Mouse (Mus musculus): ENCODE results near the gene Nr1i2.
"Not testable (repeated sequence)": the region's sequence is repeated elsewhere in the genome, so short reads cannot be mapped to it uniquely, and the experiment has no call there.

Gene Nr1i2

DNA sequence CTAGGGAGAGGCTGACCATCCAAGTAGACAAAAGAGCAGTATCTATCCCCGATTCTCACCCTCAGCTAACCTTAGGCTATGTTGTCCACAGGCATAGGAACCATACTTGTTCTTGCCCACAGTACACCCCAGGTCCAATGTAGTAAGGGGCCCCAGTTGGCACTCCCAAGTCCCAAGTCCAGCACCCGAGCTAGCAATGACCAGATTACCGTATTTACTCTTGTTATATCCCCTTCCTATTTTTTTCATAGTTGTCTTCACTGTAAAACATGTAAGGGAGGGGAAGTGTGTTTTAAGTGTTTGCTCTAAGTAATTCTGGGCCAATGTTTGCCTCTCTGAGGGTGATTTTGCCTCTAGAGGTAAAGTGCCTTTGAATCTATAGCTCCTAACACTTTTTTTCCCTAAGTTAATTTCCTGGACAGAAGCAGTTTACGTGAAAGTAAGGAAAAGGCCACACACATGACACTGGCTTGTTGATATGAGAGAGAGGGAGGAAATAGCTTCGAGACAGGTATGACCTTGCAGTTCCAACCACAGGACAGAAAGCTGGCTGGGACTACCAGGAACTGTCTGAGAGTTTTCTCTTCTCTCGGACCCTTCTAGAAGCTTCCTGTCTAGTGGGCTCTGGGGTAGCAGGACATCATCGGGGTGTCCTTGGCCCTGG lies at the start of gene Nr1i2:
TSS of gene Nr1i2 (minus strand) at position 140 of the 664 bp plus-strand sequence.
- peak; percentile 57 for DNase-seq

DNA sequence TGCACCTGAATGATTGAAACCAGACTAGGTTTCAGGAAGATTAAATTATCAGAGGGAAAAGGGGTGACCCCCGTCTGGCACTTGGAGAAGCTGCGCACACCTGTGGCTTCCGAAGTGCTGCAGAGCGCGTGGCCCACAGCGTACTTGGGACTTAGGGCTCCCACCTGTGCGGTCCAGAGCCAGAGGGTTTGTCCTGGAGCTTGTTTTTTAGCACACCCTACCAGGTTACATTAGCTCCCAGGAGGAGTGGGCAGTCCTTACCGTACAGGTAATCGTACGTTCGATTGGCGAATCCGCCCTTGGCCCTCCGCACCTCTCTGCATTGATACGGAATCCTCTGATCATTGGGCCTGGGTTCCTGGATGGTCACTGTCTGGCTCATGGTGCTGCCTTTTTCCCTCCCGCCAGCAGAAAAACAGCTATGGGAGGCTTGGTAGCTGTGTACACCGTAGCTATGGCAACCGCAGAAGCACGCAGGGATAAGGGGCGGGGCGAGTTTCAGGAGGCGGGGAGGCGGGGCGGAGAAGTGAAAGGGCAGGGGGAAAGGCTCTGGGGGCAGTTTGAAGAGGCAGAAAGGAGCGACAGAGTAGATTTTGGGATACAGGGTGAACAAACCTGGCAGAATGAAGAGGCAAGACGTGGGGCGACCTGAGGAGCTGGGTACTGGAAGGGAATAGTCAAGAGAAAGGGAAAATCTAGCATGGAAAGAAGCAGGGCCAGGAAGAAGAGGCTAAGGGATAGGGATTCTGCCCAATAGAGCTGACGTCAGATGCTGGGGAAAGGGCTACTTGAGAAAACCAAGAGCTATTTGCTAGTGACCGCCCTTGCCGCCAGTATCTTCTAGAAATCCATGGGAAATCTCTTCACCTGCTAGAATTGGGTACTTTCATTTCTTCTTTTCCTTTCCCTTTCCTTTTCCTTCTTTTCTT lies 47.0 kb upstream of the Nr1i2 start, which contains the start of gene Maats1:
TSS of gene Maats1 (minus strand) at position 748 of the 929 bp plus-strand sequence.
- peak; percentile 86 for DNase-seq

DNA sequence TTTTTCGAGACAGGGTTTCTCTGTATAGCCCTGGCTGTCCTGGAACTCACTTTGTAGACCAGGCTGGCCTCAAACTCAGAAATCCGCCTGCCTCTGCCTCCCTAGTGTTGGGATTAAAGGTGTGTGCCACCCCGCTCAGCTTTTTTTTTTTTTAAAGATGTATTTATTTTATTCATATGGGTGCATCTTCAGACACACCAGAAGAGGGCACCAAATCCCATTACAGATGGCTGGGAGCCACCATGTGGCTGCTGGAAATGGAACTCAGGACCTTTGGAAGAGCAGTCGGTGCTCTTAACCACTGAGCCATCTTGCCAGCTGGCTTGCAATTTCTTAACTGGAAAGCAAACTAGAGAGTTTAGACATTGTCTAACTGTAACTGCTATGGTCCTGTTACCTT lies 43.5 kb upstream of the Nr1i2 start:
- not testable (repeated sequence) for DNase-seq

DNA sequence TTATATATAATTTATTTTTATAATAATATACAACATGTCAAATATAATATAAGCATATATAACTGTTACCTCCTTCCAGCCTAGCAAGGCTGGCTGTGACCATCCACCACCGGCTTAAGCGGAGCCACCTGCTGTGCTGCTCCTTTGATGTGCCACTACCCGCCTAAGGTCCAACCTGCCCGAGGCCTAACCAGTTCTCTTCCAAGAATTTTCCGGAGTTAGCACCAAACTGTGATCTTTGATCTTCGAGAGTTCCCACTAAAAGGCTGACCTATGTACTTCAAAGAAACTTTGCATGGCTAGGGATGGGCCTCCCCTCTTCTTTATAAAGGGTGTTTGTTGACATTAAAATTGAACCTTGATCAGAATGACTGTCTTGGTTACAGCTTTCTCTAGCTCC lies 39.8 kb upstream of the Nr1i2 start:
- DNase-seq, result peak; percentile 62

DNA sequence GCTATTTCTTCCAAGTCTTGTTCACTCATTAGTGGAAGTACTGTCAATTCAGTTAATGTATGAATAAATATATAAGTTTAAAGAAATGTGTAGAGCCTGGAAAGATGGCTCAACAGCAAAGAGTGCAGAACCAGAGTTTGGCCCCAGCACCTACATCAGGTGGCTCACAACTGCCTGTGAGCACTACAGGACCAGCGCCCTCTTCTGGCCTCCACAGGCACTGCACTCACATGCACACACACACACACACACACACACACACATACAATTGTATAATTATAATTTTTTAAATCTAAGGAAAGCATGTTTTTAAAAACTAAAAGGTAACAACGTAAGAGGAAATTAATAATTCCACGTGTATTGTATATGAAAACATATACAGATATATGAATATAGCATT lies 34.7 kb upstream of the Nr1i2 start:
- no peak for DNase-seq

DNA sequence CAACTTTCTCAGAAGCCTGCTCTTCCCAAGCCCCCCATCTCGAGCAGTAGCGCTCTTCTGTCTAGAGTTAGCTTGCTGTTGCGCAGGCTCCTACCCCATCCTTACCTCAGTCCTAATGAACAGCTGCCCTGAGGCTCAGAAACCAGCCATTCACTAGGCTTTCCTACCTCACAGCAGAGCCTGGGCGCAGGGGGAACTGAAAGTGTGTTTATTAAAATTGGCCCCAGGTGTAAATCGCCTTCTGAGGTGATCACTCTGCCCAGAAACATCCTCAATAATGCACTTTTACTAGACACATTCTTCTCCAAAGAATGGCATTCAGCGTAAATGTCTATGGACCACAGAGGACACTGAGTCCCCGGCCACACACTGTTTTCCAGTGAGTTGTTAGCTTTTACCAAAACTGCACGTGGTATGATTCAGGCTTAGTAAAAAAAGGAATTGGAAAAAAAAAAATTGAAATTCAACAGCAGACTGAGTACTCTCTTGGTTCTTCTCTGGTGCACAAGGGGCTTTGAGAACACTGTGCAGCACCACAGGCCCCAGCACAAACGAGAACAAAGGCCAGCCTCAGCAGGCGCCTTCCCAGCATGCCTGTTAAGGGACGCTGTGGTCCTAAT lies 32.3 kb upstream of the Nr1i2 start:
- no peak for DNase-seq

DNA sequence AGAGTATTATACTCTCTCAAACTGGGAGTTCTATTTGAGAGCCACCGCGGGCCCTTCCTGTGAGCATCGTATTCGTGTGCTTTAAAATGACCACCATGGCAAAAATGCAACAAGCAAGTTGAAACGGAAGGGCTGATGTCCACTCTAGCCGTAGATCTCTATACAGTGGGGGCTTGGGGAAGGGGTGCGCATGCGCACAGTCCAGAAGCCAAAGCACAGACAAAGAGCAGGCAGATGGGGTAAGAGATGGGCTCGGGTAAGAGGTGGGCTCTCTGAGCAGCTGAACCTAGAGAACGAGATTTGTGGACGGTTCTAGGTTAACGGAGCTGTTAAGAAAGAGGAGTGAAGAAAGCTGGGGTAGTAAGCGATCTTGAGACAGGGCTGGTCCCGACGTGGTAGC lies 29.7 kb upstream of the Nr1i2 start:
- no peak for DNase-seq

DNA sequence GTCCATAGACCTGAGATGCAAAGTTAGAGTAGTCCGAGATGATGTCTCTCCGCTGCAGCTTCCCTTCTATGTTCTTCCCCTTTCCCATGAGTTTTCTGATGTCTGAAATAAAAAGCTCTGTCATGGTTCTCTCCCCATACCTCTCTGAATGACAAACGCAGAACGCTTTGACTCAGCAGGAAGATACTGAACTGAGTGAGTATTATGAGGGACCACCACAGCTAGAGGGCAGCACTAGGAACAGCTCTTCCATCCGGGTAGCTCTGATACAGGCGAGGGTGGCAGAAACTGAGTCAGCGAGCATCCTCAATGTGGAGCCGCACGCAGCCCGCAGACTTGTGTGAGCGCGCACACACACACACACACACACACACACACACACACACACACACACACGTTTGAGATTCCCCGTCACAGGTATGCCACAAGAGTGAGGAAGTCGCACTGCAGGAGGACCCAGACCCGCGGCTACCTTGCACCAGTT lies 26.9 kb upstream of the Nr1i2 start:
- DNase-seq, result peak; percentile 44

DNA sequence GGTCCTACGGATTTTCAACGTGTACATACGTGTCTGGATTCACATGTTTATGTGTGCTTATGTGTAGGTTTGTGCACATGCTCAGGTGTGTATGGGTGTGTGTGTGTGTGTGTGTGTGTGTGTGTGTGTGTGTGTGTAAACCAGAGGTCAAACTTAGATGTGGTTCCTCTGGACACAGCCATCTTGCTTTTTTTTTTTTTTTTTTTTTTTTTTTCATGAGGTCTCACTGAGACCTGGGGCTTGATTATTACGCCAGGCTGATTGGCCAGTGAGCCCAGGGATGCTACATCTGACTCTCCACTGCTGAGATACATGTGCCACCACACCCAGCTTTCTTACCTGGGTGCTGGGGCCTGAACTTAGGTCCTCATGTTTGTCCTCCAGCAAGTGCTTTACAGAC lies 24.5 kb upstream of the Nr1i2 start:
- DNase-seq, result no peak

DNA sequence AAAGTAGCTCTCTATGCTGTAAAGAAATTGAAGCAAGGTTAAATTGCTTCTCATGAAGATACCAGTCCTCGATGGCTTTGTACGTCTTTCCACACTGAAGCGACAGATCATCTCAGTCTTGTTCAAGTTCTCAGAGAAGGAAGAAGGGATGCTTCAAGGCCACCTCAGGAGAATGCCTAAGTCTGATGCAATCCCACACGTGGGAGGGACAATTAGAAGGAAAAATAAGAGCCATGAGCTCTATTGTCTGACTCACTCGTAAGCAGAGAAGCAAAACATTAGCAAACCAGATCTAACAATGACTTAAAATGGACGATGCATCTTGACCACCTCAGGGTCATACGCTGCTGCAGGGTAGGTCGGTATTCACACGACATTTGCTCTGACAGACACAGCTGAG lies 23.9 kb upstream of the Nr1i2 start:
- DNase-seq, result no peak

DNA sequence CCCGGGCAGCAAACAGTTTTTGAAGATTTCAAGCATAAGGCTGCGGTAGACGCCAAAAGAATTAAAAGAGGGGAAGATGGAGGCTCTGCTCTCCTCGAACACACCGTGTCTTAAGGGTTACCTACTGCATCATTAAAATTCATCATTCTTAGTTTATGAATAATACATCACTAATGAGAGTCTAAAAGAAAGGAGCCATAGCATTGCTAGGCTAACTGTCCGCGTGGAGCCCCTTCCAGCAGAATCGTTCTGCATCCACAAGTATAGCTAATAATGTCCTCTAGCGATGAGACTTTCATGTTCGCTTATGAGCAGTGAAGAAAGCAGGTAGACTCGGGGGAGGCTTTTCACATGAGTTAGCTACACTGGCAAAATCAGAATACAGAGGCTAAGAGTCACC lies 13.6 kb upstream of the Nr1i2 start:
- DNase-seq, result no peak

DNA sequence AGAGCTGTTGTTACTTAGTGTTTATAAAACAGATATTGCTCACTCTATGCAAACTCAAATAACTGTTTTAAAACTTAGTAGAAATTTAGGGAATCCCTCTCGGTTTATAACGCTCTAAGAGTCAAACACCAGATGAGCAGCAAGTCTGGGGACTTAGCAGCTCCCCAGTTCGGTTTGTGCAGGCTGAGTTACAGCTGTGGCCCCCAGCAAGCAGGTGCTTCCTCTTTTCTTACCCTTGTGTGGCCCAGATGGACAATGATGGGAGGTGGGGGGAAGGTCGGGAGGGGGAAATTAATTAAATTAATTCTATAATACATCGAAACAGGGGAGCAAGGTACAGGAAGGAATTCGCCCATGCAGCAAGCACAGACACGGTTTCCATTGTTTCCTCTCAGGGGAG lies 13.0 kb upstream of the Nr1i2 start:
- DNase-seq, result no peak

DNA sequence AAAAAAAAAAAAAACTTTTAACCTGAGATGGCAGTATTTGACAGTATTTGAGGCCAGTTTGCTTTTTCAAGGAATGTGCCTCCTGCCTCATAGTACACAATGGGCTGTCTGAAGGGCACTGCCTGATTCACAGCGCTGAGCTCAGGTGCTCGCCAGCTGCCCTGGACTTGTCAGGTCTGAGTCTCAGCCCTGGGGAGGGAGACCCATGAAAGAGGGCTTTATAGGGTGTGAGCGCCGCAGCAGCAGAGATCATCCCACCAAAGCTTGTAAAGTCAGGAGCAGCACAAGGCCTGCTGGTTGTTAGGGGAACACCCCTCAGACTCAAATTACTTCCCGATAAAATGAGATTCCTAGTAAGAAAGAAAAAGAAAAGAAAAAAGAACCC lies 12.6 kb upstream of the Nr1i2 start:
- DNase-seq, result no peak

DNA sequence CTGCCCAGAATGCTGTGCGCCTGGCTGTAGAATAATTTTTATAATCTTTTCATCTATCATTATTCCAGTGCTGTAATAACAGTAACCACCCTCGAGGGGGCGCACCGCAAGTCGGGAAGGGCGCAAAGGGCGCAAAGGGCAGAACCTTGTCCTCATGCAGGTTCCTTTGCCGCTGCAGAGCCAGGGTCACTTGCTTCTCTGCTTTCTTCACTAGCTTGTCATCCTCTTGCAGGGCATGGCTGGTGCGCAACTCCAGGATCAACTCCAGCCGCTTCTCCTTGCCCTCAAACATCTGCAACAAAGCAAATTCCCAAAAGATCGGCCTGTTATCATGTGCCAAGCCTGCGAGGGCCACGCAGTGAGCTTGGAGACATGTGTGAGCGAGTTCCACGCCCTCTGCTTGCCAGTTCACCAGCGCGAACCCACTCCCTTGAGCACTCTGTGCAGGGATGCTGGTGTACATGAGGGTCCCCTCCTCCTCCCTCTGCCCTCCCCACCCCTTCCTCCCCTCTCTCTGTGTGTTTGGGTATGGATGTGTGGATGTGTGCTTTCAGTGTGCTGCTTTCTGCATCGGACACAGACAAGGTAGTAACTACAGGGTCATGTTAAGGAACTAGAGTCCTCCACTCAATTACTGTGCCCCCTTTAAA lies 12.1 kb upstream of the Nr1i2 start:
- DNase-seq, result no peak

DNA sequence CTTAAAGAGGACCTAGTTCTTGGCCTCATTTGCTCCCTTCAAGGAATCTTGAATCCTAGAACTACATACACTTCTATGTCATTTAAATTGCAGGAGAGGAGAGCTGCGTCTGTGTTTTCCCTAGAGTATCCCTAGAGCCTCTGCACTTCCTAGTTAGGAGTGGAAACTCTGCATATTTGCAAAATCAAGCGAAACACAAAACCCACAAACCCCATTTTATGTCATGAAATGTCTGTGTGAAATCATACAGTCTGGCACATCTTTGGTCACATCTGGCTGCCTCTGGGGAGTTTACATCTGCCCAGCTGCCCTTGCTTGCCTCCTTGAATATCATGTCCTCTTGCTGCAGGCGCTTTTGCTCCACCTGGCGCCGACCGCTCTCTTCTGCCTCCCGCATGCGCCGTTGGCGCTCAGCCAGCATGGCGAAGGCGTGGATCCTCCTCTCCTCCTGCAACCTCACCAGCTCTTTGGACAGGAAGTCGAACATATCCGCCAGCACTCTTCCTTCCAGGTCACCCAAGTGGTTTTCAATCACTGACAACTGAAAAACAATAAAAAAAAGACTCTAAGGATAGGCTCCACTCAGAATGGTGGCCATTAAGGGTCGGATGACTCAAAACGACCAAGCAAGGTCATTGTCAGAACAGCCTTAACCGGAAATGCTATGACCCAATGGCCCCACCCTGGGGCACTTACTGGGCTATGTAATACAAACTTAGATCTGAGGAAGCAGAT lies 10.0 kb upstream of the Nr1i2 start:
- DNase-seq, result peak; percentile 81

DNA sequence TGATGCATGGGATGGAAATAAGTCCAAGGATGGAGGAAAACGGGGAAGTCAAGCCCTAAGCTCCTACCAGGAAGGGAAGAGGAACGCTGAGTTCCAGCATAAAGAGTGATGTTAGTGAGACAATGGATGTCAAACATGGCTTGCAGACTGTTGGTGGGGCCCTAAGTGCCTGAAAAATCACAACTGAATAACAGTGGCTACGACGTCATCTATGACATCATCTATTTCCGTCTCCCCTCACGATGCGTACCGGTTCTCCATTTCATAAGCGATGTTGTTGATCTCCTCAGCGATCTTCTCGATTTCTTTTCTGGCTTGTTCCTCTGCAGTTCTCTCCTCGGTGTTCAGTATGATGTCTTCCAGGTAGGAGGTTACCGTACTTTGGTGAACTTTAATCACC lies 7.7 kb upstream of the Nr1i2 start:
- no peak for DNase-seq

DNA sequence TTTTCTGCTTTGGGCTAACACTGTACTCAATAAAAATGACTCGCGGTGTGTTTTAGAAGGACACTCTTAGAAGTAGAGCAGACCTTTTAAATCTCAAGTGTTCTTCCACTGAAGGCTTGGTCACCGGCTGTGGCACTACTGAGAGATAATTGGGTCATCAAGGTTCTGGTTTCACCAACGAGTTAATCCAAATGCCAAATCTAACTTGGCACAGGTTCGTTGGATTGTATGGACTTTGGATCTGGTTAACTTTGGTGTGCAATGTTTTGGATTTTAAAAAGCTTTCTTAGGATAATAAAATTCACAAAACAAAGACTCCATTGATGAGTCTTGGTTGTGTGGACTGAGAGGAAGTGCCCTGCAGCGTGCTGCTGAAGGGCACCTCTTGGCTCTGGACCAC lies 3.8 kb upstream of the Nr1i2 start:
- no peak for DNase-seq

DNA sequence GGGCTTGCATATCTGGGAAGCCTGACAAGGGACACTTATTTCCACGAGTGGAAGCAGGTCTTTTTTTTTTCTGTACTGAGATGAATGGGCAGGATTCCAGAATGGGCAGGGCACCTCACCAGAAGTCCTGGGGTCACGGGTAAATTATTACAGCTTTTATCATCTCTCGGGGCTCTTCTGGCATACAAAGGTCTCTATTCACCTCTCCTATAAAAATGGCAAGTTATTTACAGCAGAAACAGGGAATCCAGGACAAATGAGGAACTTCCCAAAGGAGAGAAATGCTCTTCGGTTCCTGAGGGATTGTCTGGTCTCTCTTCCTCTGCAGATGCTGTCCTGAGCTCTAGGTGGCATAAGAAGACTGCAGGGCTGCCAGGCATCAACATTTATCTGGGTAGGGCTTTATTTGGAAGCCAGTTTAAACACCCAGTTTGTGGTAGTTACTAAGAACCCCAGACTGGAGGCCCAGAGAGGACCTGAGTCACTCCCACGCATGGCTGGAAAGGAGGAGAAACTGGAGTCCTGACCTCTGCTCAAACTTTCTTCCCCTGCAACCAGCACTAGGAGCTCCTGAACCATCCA lies 816 bp upstream of the Nr1i2 start:
- DNase-seq, result peak; percentile 66

DNA sequence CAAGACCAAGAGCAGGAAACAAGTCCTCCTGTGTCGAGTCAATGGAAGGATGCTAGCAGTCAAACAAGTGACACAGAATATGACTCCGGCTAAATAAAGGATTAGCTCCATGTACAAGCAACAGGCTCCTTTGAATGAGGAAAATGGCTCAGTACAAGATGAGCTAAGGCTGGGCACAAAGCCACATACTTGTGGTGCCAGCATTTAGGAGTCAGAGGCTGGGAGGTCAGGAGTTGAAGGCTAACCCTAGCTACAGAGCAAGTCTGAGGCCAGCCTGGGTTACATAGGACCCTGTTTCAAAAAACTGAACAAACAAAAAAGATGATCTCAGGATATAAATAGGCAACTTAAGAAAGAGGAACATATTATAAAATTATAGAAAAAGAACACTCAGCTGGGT lies 4.5 kb downstream of the Nr1i2 start:
- no peak for DNase-seq

DNA sequence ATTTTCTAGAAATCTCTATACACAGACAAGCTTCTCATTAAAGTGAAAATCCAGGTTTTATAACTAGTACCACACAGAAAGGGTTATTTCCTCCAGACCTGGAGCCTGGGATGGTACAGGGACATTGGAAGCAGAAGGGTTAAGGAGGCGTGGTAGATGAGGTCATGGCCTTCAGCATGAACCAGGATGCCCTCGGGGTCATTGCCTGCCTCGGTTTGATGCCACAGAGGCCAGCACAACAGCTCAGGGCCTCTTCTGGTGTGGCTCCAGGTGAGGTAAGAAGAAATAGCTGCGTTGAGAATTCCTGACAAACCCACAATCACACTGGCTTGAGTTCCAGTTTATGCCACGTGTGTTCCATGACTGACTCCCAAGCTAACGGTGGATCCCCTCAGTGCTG lies 5.8 kb downstream of the Nr1i2 start:
- DNase-seq, result peak; percentile 23

DNA sequence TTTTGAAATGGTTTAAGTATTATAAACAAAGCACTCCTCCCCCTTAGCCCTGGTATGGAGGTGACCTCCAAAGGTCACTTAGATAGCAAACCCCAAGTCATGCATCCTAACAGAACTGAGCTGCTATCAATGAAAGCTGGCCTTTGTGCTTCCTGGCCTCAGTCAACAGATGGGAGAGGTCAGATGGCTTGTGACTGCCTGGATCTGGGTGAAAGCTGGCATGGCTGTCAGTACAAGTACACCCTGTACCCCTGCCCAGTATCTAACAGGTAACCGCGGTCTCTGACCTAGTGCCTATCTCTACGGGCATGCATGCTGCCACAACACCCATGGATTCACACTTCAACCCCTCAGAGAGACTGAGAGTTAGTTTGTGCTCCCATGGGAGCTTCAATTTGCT lies 6.9 kb downstream of the Nr1i2 start:
- DNase-seq, result no peak

DNA sequence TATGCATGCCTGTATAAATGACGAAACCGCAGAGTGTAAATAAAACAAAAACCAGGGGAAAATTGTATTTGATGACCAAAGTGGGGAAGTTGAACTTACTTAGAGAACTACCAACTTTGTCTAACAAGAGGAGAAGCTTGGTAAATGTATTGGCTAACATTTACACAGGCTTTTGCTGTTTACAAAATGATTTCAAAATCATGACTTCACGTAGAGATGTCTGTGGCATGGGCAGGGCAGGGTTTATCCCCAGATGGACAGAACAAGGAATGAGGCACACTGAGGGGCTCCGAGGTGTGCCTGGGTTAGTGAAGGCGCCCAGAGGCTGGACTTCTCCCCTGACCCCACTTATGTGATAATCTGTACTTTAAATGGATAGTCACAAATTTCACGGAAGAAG lies 7.3 kb downstream of the Nr1i2 start:
- DNase-seq, result no peak
